ENCODE assay signal across 8 mouse cellular contexts in genomic region chr2:131096101-131096795, GRCm38 (mm10). TPM values are rescaled to one million over a fixed set of nuclear protein-coding genes. Genes with fewer than 3 reads are reported as not detected.
DNase-seq lines count a peak whose midpoint lies in the region; ATAC-seq and TF ChIP-seq lines count a peak whose summit lies in the region.

No protein-coding gene starts in this region.

- H3K4me2 ChIP-seq in heart, postnatal 0 days (ENCODE audit: low read depth, low read length) = 0 out of 2 replicates have a peak overlapping the region, but pooled peaks have one; percentile 10

- H3K27me3 ChIP-seq in E14TG2a.4 (ENCODE audit: insufficient read depth, low read length) = no peaks in the 10 kb centered on the region
- no peaks in the 10 kb centered on the region for H3K27me3 ChIP-seq in heart, postnatal 0 days (ENCODE audit: control insufficient read depth, insufficient read depth, low read length)

- peak; percentile 86 for ATAC-seq in heart, postnatal 0 days (ENCODE audit: insufficient read depth, low read depth)
- ATAC-seq in megakaryocyte-erythroid progenitor cell, adult 5-6 weeks (replicated peaks; ENCODE audit: low FRiP score, low TSS enrichment, poor library complexity, severe bottlenecking) = peak; percentile 71

- H3K4me1 ChIP-seq in E14TG2a.4 (replicated peaks; ENCODE audit: low read depth, low read length) = peaks cover 40% of the 10 kb centered on the region
- H3K4me1 ChIP-seq in heart, postnatal 0 days (ENCODE audit: control insufficient read depth, insufficient read depth) = peaks cover 7% of the 10 kb centered on the region; the same call in 1 of the 2 replicates

- no peaks in the 10 kb centered on the region for H3K36me3 ChIP-seq in E14TG2a.4 (ENCODE audit: insufficient read depth, low read length)
- no peaks in the 10 kb centered on the region for H3K36me3 ChIP-seq in heart, postnatal 0 days (replicated peaks; ENCODE audit: control insufficient read depth, insufficient read depth, low read length)

- TF ChIP-seq CTCF in E14TG2a.4 (conservative IDR thresholded peaks at IDR 0.05; ENCODE audit: low read length) = no peak
- TF ChIP-seq CTCF in heart, postnatal 0 days (IDR thresholded peaks at IDR 0.05; ENCODE audit: low read depth) = no peak

- H3K27ac ChIP-seq in heart, postnatal 0 days (ENCODE audit: low read depth) = peak overlapping the region; percentile 70

- peak overlapping the region; percentile 58 for H3K4me3 ChIP-seq in E14TG2a.4 (replicated peaks; ENCODE audit: low read length)
- no peak overlapping the region for H3K4me3 ChIP-seq in heart, postnatal 0 days (ENCODE audit: low read depth, low read length)

- H3K9me3 ChIP-seq in E14TG2a.4 (ENCODE audit: low read length) = no peaks in the 10 kb centered on the region
- no peaks in the 10 kb centered on the region for H3K9me3 ChIP-seq in heart, postnatal 0 days (replicated peaks; ENCODE audit: control insufficient read depth, low read length)

- peak; percentile 46; the same call in 1 of the 2 replicates for TF ChIP-seq EP300 in heart, postnatal 0 days (IDR thresholded peaks at IDR 0.05; ENCODE audit: low read depth)

- DNase-seq in 3134 (ENCODE audit: extremely low read depth, insufficient read length, low spot score) = peak; percentile 73
- peak; percentile 68 for DNase-seq in embryo, embryonic 9.5 days (ENCODE audit: extremely low spot score)
- peak; percentile 74 for DNase-seq in heart, postnatal 0 days (ENCODE audit: low spot score)
- peak; percentile 63 to 74 for DNase-seq in kidney, postnatal 4 days
- peak; percentile 72 for DNase-seq in yolk sac, embryonic 10.5 days (ENCODE audit: low spot score)
- DNase-seq in cerebellum, postnatal 36 days = no peak

- no peak overlapping the region for H3K9ac ChIP-seq in heart, postnatal 0 days (replicated peaks; ENCODE audit: low read depth, low read length)

- WGBS in heart, postnatal 0 days = 18% methylated on average over 9 of the region's 9 CpGs

RNA-seq across cellular contexts. Expression of gene Siglec1, which starts 9.7 kb away (rescaled TPM):
- total RNA-seq in heart, postnatal 0 days (2014; rRNA removed; ENCODE audit: low replicate concordance) = 2.2 and 3.4 TPM in 2 replicates
- 0.20 and 0.27 TPM in 2 replicates for polyA plus RNA-seq in heart, postnatal 0 days (2015; fragmentation: Nextera tagmentation; extraction: Ambion mirVana)
- total RNA-seq in megakaryocyte-erythroid progenitor cell, adult 5-6 weeks (2014; fragmentation: Nextera tagmentation) = 0.22 and 0.48 TPM in 2 replicates
- total RNA-seq in megakaryocyte-erythroid progenitor cell, adult 5-6 weeks (2017) = not detected in 2 replicates

RNA-seq across cellular contexts. Expression of gene Hspa12b, which starts 30.8 kb away (rescaled TPM):
- total RNA-seq in heart, postnatal 0 days (2014; rRNA removed; ENCODE audit: low replicate concordance) = 17.1 and 29.3 TPM in 2 replicates
- polyA plus RNA-seq in heart, postnatal 0 days (2015; fragmentation: Nextera tagmentation; extraction: Ambion mirVana) = 7.2 and 9.0 TPM in 2 replicates
- total RNA-seq in megakaryocyte-erythroid progenitor cell, adult 5-6 weeks (2014; fragmentation: Nextera tagmentation) = 0.44 and 3.9 TPM in 2 replicates
- total RNA-seq in megakaryocyte-erythroid progenitor cell, adult 5-6 weeks (2017) = 1.3 TPM in 1 of 2 replicates, not detected in the other

RNA-seq across cellular contexts. Expression of gene Adam33, which starts 32.6 kb away (rescaled TPM):
- total RNA-seq in heart, postnatal 0 days (2014; rRNA removed; ENCODE audit: low replicate concordance) = 9.4 and 10.3 TPM in 2 replicates
- 4.8 and 5.2 TPM in 2 replicates for polyA plus RNA-seq in heart, postnatal 0 days (2015; fragmentation: Nextera tagmentation; extraction: Ambion mirVana)
- total RNA-seq in megakaryocyte-erythroid progenitor cell, adult 5-6 weeks (2014; fragmentation: Nextera tagmentation) = 0.76 TPM in 1 of 2 replicates, not detected in the other
- total RNA-seq in megakaryocyte-erythroid progenitor cell, adult 5-6 weeks (2017) = not detected in 2 replicates

RNA-seq across cellular contexts. Expression of gene Gm11037, which starts 37.0 kb away (rescaled TPM):
- total RNA-seq in heart, postnatal 0 days (2014; rRNA removed; ENCODE audit: low replicate concordance) = not detected in 2 replicates
- polyA plus RNA-seq in heart, postnatal 0 days (2015; fragmentation: Nextera tagmentation; extraction: Ambion mirVana) = not detected in 2 replicates
- not detected in 2 replicates for total RNA-seq in megakaryocyte-erythroid progenitor cell, adult 5-6 weeks (2014; fragmentation: Nextera tagmentation)
- not detected in 2 replicates for total RNA-seq in megakaryocyte-erythroid progenitor cell, adult 5-6 weeks (2017)

RNA-seq across cellular contexts. Expression of gene Gfra4, which starts 53.4 kb away (rescaled TPM):
- total RNA-seq in heart, postnatal 0 days (2014; rRNA removed; ENCODE audit: low replicate concordance) = 0.19 and 10.7 TPM in 2 replicates
- 2.2 and 2.9 TPM in 2 replicates for polyA plus RNA-seq in heart, postnatal 0 days (2015; fragmentation: Nextera tagmentation; extraction: Ambion mirVana)
- total RNA-seq in megakaryocyte-erythroid progenitor cell, adult 5-6 weeks (2014; fragmentation: Nextera tagmentation) = not detected in 2 replicates
- not detected in 2 replicates for total RNA-seq in megakaryocyte-erythroid progenitor cell, adult 5-6 weeks (2017)

Comparison
In these comparisons a context has a peak if more than half of its experiments do, and no peak if none do; other contexts are left out.
1. DNase-seq: peak in 3134 (single experiment), embryo, embryonic 9.5 days (single experiment), heart, postnatal 0 days (single experiment), kidney, postnatal 4 days (2 of 2) and yolk sac, embryonic 10.5 days (single experiment); none in cerebellum, postnatal 36 days (0 of 2).